Mouse (Mus musculus) embryonic facial prominence, embryonic 11.5 days (tissue): ENCODE results near the gene Zkscan1. TPM values are rescaled to one million over a fixed set of nuclear protein-coding genes. Genes with fewer than 3 reads are reported as not detected.

Source experiments
- ATAC-seq: fragments of 200-750 bp; cut with Nextera tagmentation; replicated peaks from 2 replicates; pipeline ENCODE4 v1.8.0; 2017; ENCODE audit warnings: low read depth; ENCODE audit not compliant: insufficient number of reproducible peaks, low FRiP score, low TSS enrichment
- DNase-seq: peaks from one replicate; pipeline ENCODE4 v3.0.0-alpha.2; 2015; ENCODE audit warnings: low spot score
- H3K27ac ChIP-seq: fragments of 300-500 bp; sonication (generic); replicated peaks from 2 replicates; pipeline ENCODE4 v1.5.1; 2014; ENCODE audit warnings: mild to moderate bottlenecking, low read depth, low read length, control low read depth
- H3K27me3 ChIP-seq: fragments of 300-500 bp; sonication (generic); 2 replicates; pipeline ENCODE4 v1.6.1; 2014; ENCODE audit warnings: mild to moderate bottlenecking, low read length, moderate library complexity, mixed read lengths; ENCODE audit not compliant: control insufficient read depth, insufficient read depth
- H3K36me3 ChIP-seq: fragments of 300-500 bp; sonication (generic); replicated peaks from 2 replicates; pipeline ENCODE4 v1.6.1; 2014; ENCODE audit warnings: low read depth, mild to moderate bottlenecking, low read length, moderate library complexity, mixed read lengths; ENCODE audit not compliant: control insufficient read depth, insufficient read depth
- H3K4me1 ChIP-seq: fragments of 300-500 bp; sonication (generic); 2 replicates; pipeline ENCODE4 v1.6.1; 2014; ENCODE audit warnings: low read length, mixed read lengths; ENCODE audit not compliant: control insufficient read depth, insufficient read depth
- H3K4me2 ChIP-seq: fragments of 300-500 bp; sonication (generic); 2 replicates; pipeline ENCODE4 v1.6.1; 2014; ENCODE audit warnings: low read depth, mild to moderate bottlenecking, control low read depth, low read length, moderate library complexity
- H3K4me3 ChIP-seq: fragments of 300-500 bp; sonication (generic); 2 replicates; pipeline ENCODE4 v1.5.1; 2014; ENCODE audit warnings: low read depth, low read length, control low read depth
- H3K9ac ChIP-seq: fragments of 300-500 bp; sonication (generic); replicated peaks from 2 replicates; pipeline ENCODE4 v1.6.1; 2014; ENCODE audit warnings: mild to moderate bottlenecking, control low read depth, low read length
- H3K9me3 ChIP-seq: fragments of 300-500 bp; sonication (generic); replicated peaks from 2 replicates; pipeline ENCODE4 v1.6.1; 2016; ENCODE audit warnings: mild to moderate bottlenecking, low read length, inconsistent platforms, mixed read lengths; ENCODE audit not compliant: control insufficient read depth
- WGBS: fragments of 180-500 bp; shearing (Covaris S2); extraction: QIAGEN DNeasy Blood & Tissue Kit; methylation state at CpG from one replicate; pipeline ENCODE4 v1.1.7; 2014; 5-methylcytosine and 5-hydroxymethylcytosine counted together
- polyA plus RNA-seq: library from polyadenylated mRNA; unstranded; fragments of >200 nt; fragmentation: Nextera tagmentation; extraction: Ambion mirVana; gene quantifications from 2 replicates; pipeline ENCODE4 v1.2.1, GENCODE M21; 2014

The Zkscan1 gene
- polyA plus RNA-seq, 1 experiment from 2014 or later: 40.1 TPM

DNA sequence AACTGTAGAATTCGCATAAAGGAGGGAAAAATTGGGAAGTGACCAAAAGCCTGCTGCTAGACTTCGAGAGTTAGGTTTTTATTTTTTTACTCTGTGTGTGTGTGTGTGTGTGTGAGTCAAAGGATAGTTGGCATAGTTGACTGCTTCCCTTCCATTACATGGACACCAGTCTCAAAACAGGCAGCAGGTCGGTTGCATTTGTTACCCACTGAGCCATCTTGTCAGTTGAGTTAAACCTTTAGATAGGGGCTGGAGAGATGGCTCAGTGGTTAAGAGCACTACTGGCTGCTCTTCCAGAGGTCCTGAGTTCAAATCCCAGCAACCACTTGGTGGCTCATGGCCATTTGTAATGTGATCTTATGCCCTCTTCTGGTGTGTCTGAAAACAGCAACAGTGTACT lies 33.2 kb downstream of the Zkscan1 start:
- WGBS: 77% methylated on average over 3 of the region's 3 CpGs
- no peaks in the 10 kb centered on the region for H3K4me1 ChIP-seq
- no peaks in the 10 kb centered on the region for H3K36me3 ChIP-seq
- H3K4me2 ChIP-seq: peak overlapping the region; percentile 59
- H3K9me3 ChIP-seq: no peaks in the 10 kb centered on the region
- no peak for ATAC-seq
- no peak for DNase-seq
- H3K27me3 ChIP-seq: no peaks in the 10 kb centered on the region
- peak overlapping the region; percentile 69 for H3K4me3 ChIP-seq
- H3K27ac ChIP-seq: no peak overlapping the region; the same call in 1 of the 2 replicates
- H3K9ac ChIP-seq: peak overlapping the region; percentile 81

DNA sequence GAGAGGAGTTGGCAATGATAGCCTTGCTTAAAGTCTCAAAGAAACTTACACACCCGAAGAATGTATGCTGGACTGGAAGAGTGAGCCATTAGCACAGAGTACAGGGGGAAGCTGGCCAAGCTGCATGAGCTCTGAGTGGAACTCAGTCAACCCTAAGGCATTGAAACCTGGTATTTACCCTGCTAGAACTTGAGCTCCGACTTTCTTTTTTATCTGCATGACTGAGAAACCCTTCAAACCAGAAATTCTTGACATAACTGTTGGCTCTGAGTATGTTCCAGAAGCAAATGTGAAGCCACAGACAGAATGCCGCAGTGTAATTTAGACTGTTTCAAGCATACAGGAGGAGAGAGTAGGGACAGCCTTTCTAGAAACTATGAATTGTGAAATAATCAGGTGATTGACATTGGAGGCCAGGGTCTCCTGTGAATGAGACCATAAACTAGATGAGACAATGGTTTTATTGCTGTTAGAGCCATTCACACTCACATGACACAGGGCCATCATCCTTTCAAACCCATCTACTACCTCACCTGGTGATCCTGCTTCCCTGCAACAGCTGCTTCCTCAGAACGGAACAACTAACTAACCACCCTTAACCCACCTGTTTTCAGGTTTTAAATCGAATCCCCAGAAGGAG lies 47.7 kb downstream of the Zkscan1 start:
- WGBS: 90% methylated on average over 5 of the region's 5 CpGs
- H3K4me1 ChIP-seq: no peaks in the 10 kb centered on the region

DNA sequence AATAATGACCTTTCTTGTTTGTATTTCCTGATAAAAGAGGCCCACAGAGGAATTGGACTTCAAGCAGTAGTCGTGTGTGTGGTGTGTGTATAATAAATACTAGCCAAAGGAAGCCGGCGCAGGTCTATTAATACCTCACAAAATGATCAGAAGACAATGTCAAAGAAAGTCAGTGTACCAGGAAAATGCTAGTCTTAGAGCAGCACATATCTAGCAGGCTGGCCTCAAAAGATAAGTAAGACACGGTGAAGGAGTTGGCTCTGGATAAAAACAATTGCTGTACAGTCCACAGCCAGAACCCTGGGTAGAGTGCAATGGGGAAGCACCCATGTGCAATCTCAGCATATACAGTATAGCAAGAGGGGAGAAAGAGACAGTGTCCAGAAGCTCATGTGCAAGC lies 52.4 kb downstream of the Zkscan1 start:
- no peak for ATAC-seq

More for the DNA sequence above, 47.7 kb downstream of the Zkscan1 start:
- no peak for DNase-seq
- Histone ChIP-seq H3K4me3 (no peak overlapping the region), H3K9me3 (no peaks in the 10 kb centered on the region), H3K9ac (no peak overlapping the region), H3K27ac (no peak overlapping the region), H3K27me3 (no peaks in the 10 kb centered on the region), H3K4me2 (no peak overlapping the region), H3K36me3 (peaks cover 27% of the 10 kb centered on the region)
- no peak for ATAC-seq

DNA sequence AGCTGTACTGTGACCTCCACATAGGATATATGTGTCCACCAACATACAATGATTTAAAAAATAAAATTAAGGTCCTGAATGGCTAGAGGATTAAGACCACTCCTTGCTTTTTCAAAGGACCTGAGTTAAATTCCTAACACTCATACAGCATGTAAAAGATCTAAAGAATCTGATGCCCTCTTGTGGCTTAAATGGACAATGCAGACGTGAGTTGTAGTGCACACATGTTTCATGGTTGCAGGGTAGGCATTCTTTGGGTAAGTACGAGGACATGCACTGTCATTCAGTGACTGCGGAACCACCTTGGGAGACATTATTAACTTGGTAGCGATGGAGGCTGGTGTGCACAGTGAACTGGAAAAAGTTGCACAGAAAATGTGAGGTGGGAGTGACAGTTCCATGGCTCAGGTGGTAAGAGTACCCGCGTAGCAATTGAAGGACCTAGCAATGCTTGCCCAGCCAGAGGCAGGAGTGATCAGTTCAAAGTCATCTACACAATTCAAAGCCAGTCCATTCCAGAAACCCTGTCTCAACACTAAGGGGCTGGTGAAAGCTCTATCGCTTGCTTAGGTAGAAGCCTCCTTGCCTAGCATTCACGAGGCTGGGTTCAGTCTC lies 53.2 kb downstream of the Zkscan1 start:
- peak; percentile 44; the same call in 1 of the 2 replicates for ATAC-seq
- Histone ChIP-seq H3K27ac (no peak overlapping the region), H3K27me3 (no peaks in the 10 kb centered on the region), H3K4me3 (no peak overlapping the region), H3K9ac (no peak overlapping the region), H3K9me3 (no peaks in the 10 kb centered on the region), H3K4me2 (no peak overlapping the region), H3K4me1 (no peaks in the 10 kb centered on the region), H3K36me3 (peaks cover 13% of the 10 kb centered on the region)
- 59% methylated on average over 8 of the region's 8 CpGs for WGBS
- DNase-seq: peak; percentile 83

More for the DNA sequence above, 52.4 kb downstream of the Zkscan1 start:
- WGBS: 87% methylated on average over 4 of the region's 4 CpGs
- Histone ChIP-seq H3K4me2 (no peak overlapping the region), H3K27me3 (no peaks in the 10 kb centered on the region), H3K36me3 (peaks cover 19% of the 10 kb centered on the region), H3K9ac (no peak overlapping the region), H3K4me1 (no peaks in the 10 kb centered on the region), H3K9me3 (no peaks in the 10 kb centered on the region), H3K27ac (no peak overlapping the region), H3K4me3 (no peak overlapping the region)
- DNase-seq: no peak

DNA sequence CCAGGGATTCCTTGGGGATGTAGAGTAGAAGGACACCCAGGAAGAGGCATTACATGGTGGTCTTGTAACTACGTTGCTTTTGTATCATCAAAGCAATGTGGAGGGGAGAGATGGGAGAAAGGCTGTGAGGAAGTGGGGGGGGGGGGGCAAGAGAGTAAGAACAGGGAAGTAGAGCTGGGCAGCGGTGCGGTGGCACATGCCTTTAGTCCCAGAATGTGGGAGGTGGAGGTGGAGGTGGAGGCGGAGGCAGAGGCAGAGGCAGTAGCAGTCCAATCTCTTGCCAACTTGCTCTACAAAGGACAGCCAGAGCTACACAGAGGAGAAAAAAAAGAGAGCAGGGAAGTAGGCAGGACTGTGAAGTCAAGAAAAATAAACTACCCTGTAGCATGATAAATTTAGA lies 53.7 kb downstream of the Zkscan1 start:
- 79% methylated on average over 4 of the region's 4 CpGs for WGBS
- Histone ChIP-seq H3K4me1 (no peaks in the 10 kb centered on the region), H3K9me3 (no peaks in the 10 kb centered on the region), H3K4me2 (no peak overlapping the region), H3K27me3 (no peaks in the 10 kb centered on the region), H3K36me3 (peaks cover 9% of the 10 kb centered on the region), H3K27ac (no peak overlapping the region), H3K4me3 (no peak overlapping the region), H3K9ac (no peak overlapping the region)
- ATAC-seq (no peak), DNase-seq (no peak)

DNA sequence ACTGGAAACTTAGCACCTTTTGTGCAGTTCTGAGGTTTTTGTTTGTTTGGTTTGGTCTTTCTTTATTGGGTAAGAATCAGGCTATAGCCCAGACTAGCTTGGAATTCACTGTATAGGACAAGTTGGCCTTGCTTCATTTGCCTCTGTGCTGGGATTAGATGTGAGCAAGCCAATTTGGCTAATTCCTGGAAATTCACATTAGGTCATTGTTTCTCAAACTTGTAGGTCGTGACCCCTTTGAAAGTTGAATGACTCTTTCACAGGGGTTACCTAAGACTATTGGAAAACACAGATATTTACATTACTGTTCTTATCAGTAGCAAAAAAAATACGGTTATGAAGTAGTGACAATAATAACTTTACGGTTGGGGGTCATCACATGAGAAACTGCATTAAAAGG lies 69.5 kb downstream of the Zkscan1 start:
- no peaks in the 10 kb centered on the region for H3K9me3 ChIP-seq
- ATAC-seq: no peak
- H3K27me3 ChIP-seq: no peaks in the 10 kb centered on the region
- DNase-seq: no peak
- H3K4me2 ChIP-seq: peak overlapping the region; percentile 45
- peaks cover 9% of the 10 kb centered on the region for H3K36me3 ChIP-seq
- no peak overlapping the region for H3K27ac ChIP-seq
- 84% methylated on average over 3 of the region's 3 CpGs for WGBS
- H3K9ac ChIP-seq: no peak overlapping the region; the same call in 1 of the 2 replicates
- H3K4me1 ChIP-seq: no peaks in the 10 kb centered on the region
- peak overlapping the region; percentile 79 for H3K4me3 ChIP-seq

DNA sequence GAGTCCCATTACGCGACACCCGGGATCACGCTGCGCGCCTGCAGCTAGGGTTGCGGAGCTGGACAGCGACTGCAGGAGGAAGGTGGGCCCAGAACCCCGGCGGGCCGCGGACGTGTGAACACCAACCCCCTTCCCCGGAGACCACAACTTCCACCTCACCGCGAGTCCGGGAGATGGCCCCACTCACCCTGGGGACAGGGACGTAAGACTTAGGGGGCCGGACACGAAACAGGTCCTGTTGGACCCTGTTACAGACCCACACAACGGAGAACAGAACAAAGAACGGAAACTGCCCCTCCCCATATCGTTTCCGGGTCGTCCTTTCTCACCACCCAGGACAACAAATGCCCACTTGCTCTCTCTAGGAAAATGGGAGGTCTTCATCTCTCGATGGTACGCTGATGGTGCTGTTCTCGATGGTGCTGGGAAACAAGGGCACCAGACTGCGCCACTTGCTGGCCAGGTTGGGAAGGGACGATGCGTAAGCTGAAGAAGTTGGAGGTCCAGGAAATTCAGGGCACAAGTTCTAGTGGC lies 70.6 kb downstream of the Zkscan1 start, which contains the start of gene Zfp113:
Gene Zfp113 (minus strand): TSS at position 302 of the 534 bp plus-strand sequence.
- Histone ChIP-seq H3K27me3 (no peaks in the 10 kb centered on the region), H3K9me3 (no peaks in the 10 kb centered on the region), H3K9ac (peak within 1 kb of the TSS; percentile 93), H3K36me3 (peaks cover 8% of the 10 kb centered on the region), H3K4me3 (peak within 1 kb of the TSS; percentile 79), H3K4me1 (no peaks in the 10 kb centered on the region), H3K27ac (peak within 1 kb of the TSS; percentile 89), H3K4me2 (peak within 1 kb of the TSS; percentile 45)
- 0% methylated on average over 31 of the region's 31 CpGs for WGBS
- peak; percentile 94 for ATAC-seq
- peak; percentile 97 for DNase-seq
